8 mouse cellular contexts compared by ENCODE assay signal in genomic region chr9:118488896-118489578, GRCm38 (mm10). TPM values are rescaled to one million over a fixed set of nuclear protein-coding genes. Genes with fewer than 3 reads are reported as not detected.
DNase-seq lines count a peak whose midpoint lies in the region; ATAC-seq and TF ChIP-seq lines count a peak whose summit lies in the region.

No protein-coding gene starts in this region.

- H3K4me2 ChIP-seq in hindbrain, embryonic 15.5 days, result peak overlapping the region; percentile 53
- peak overlapping the region; percentile 86 for H3K4me2 ChIP-seq in myocyte (ENCODE audit: low read depth)

- H3K4me3 ChIP-seq in hindbrain, embryonic 15.5 days, result peak overlapping the region; percentile 16
- peak overlapping the region; percentile 20 for H3K4me3 ChIP-seq in myocyte

- under 1% methylated on average over 20 of the region's 20 CpGs for WGBS in hindbrain, embryonic 15.5 days

- H3K9ac ChIP-seq in hindbrain, embryonic 15.5 days, result no peak overlapping the region

- TF ChIP-seq CTCF in brain, embryonic 14.5 days (IDR thresholded peaks at IDR 0.05; ENCODE audit: borderline replicate concordance, extremely low read depth, insufficient read depth, insufficient read length), result no peak

- H3ac ChIP-seq in myocyte (ENCODE audit: control insufficient read depth, insufficient read length), result no peak overlapping the region

- no peak; the same call in 1 of the 2 replicates for ATAC-seq in hindbrain, embryonic 15.5 days (ENCODE audit: low FRiP score, low read depth)

- H3K9me3 ChIP-seq in hindbrain, embryonic 15.5 days, result no peaks in the 10 kb centered on the region

- H3K27me3 ChIP-seq in hindbrain, embryonic 15.5 days, result peaks cover 53% of the 10 kb centered on the region
- H3K27me3 ChIP-seq in myocyte (ENCODE audit: control insufficient read depth, insufficient read depth, insufficient read length), result no peaks in the 10 kb centered on the region

- no peaks in the 10 kb centered on the region for H3K79me2 ChIP-seq in myocyte (ENCODE audit: control insufficient read depth, insufficient read depth)

- no peak overlapping the region for H3K27ac ChIP-seq in hindbrain, embryonic 15.5 days (replicated peaks)

- no peak for TF ChIP-seq POLR2A in brain, embryonic 14.5 days (IDR thresholded peaks at IDR 0.05; ENCODE audit: borderline replicate concordance, extremely low read depth, insufficient read depth, insufficient read length, poor library complexity, severe bottlenecking)
- no peak for TF ChIP-seq POLR2A in myocyte (IDR thresholded peaks at IDR 0.05; ENCODE audit: insufficient read length, low read depth)

- H3K36me3 ChIP-seq in hindbrain, embryonic 15.5 days, result no peaks in the 10 kb centered on the region
- no peaks in the 10 kb centered on the region for H3K36me3 ChIP-seq in myocyte (ENCODE audit: control insufficient read depth, insufficient read depth)

- H3K4me1 ChIP-seq in hindbrain, embryonic 15.5 days (replicated peaks), result peaks cover 28% of the 10 kb centered on the region

- peak; percentile 34 to 40 for DNase-seq in kidney, postnatal 4 days
- no peak for DNase-seq in kidney, postnatal 25 days
- peak; percentile 55 for DNase-seq in brain, embryonic 14.5 days (ENCODE audit: low read depth)
- DNase-seq in cerebellum, adult 9-11 months, result no peak
- no peak for DNase-seq in spleen, adult 18-20 months
- no peak for DNase-seq in adrenal gland, adult 2 months

TF ChIP-seq in myocyte, 11 proteins besides CTCF, POLR2A, EP300 and RAD21:
- TF ChIP-seq TCF12 (IDR thresholded peaks at IDR 0.05; ENCODE audit: insufficient read depth, poor library complexity, severe bottlenecking), result no peak

RNA-seq across cellular contexts. Expression of gene Eomes, which starts 11.0 kb away (rescaled TPM):
- polyA plus RNA-seq in brain, embryonic 14.5 days (2012; rRNA removed), result 12.6 and 33.7 TPM in 2 replicates
- 1.7 and 2.3 TPM in 2 replicates for polyA plus RNA-seq in hindbrain, embryonic 15.5 days (2015; fragmentation: Nextera tagmentation; extraction: Ambion mirVana)
- 0.04 TPM for polyA plus RNA-seq in myocyte (2012; fragmentation: generic; extraction: Trizol)
- under 1 TPM; 0.17 to 0.37 TPM for total RNA-seq in adrenal gland, adult 2 months (2021)
- polyA plus RNA-seq in adrenal gland, adult 2 months (2012; rRNA removed), result 0.29 and 0.31 TPM in 2 replicates

RNA-seq across cellular contexts. Expression of gene Golga4, which starts 17.0 kb away (rescaled TPM):
- 44.5 and 60.5 TPM in 2 replicates for polyA plus RNA-seq in brain, embryonic 14.5 days (2012; rRNA removed)
- polyA plus RNA-seq in hindbrain, embryonic 15.5 days (2015; fragmentation: Nextera tagmentation; extraction: Ambion mirVana), result 46.2 and 48.6 TPM in 2 replicates
- 18.5 TPM for polyA plus RNA-seq in myocyte (2012; fragmentation: generic; extraction: Trizol)
- total RNA-seq in adrenal gland, adult 2 months (2021), result 100 to 1,000 TPM; 109 to 121 TPM
- polyA plus RNA-seq in adrenal gland, adult 2 months (2012; rRNA removed), result 5.9 and 11.5 TPM in 2 replicates

Comparison
In these comparisons a context has a peak if more than half of its experiments do, and no peak if none do; other contexts are left out.
1. DNase-seq: peak in kidney, postnatal 4 days (2 of 2) and brain, embryonic 14.5 days (single experiment); none in kidney, postnatal 25 days (0 of 2), cerebellum, adult 9-11 months (single experiment), spleen, adult 18-20 months (0 of 2) and adrenal gland, adult 2 months (single experiment).